Mouse (Mus musculus) lung, postnatal 0 days (tissue): Measurements from ENCODE around the gene Pbsn.

Source experiments
- CTCF ChIP-seq: IDR thresholded peaks from 2 replicates; pipeline ENCODE4 v1.5.1; 2016; ENCODE audit warnings: antibody characterized with exemption, mild to moderate bottlenecking
- EP300 ChIP-seq: IDR thresholded peaks from 2 replicates; pipeline ENCODE4 v1.6.1; 2016; ENCODE audit warnings: antibody characterized with exemption, mild to moderate bottlenecking, control low read depth

DNA sequence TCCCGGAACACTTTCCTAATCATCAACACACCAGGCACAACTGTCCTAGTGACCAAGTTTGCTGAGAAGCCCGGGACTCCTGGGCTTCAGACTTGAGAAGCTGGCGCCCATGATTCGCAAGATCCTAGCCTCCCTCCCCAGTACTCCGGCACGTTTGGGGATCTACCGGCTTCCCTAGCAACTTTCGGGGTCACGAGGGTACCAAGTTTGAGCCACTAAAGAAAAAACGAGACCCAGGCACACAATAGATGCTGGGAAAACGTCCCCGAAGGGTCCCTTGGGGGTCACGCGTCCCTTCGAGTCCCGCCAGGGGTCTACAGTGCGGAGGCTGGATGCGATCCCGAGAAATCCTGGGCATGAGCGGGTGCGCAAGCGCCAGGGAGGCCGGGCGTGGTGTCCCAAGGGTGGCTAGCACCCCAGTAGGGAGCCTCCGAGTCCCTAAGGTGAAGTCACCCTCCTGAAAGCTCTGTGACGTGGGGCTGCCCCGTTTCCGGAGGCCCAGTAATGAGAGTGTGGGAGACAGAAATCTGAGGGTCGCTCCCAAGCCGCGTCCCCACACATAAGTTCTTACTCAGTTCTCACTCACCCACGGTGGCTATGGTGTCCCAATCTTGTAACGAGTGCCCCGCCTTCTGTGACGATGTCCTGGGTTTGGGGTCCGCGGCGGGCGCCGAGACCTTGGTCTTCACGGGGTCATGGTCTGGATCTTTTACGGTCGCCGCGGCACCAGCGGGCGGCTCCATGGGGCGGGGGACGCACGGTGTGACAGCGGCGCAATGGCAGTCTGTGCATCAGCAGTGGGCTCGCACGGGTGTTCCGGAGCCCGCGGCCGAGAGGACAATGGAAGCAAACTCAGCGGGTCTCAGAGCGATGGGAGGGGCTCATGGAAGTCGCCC, 58.2 kb downstream of the Pbsn start:
- no peak for TF ChIP-seq CTCF
- no peak for TF ChIP-seq EP300
